Mouse (Mus musculus): ENCODE data around the gene Cdh18. TPM values are rescaled to one million over a fixed set of nuclear protein-coding genes. Genes with fewer than 3 reads are reported as not detected.

The Cdh18 gene
- total RNA-seq, 2 experiments from 2014 or later: not detected

DNA sequence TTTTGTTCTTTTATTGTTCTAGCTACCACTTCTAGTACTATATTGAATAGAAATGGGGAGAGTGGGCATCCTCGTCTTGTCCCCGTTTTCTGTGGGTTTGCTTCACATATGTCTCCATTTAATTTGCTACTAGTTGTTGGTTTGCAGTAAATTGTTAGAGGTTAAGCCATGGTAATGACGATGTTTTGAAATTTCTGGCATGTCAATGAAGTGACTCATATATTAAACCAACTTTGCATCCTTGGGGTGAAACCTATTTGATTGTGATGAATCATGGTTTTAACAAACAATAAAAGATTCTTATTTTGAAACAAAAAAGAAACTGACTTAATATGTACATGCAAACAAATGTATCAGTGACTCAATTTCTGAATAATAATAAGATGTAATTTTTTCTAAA is 817.5 kb downstream of the Cdh18 start:
- H3K27ac ChIP-seq: no peak overlapping the region
- intact Hi-C loops (cut with DNase I): no loop called here
- H3K4me3 ChIP-seq: no peak overlapping the region
- DNase-seq: no peak
- TF ChIP-seq CTCF (IDR thresholded peaks at IDR 0.05): no peak

DNA sequence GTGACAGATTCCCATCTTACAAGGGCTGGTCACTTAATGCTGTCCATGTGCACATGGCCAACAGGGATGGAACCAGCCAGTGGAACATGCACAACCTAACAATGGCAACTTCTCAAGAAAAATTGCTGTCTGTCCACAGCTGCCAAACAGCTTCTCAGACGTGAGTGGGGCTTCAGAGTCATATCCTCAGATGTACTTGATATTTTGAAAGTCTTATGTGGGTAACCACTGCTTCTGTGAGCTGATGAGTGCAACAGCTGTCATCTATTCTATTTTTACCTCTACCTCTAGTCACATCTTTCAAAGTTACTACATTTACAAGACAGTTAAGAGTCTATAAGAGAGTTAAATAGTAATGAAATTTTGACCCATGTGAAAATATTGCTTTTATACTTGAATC is 818.9 kb downstream of the Cdh18 start:
- DNase-seq: no peak
- Histone ChIP-seq H3K27ac (no peak overlapping the region), H3K4me3 (no peak overlapping the region)
- no peak for TF ChIP-seq CTCF (IDR thresholded peaks at IDR 0.05)
- intact Hi-C loops (cut with DNase I): no loop called here

- Histone ChIP-seq H3K4me3 (no peak overlapping the region), H3K27ac (no peak overlapping the region)
- DNase-seq: no peak
- TF ChIP-seq CTCF (IDR thresholded peaks at IDR 0.05): no peak
- intact Hi-C loops (cut with DNase I): no loop called here
Measured at GRCm38 (mm10) chr15:23378016-23378750, 829.4 kb downstream of the Cdh18 start.

DNA sequence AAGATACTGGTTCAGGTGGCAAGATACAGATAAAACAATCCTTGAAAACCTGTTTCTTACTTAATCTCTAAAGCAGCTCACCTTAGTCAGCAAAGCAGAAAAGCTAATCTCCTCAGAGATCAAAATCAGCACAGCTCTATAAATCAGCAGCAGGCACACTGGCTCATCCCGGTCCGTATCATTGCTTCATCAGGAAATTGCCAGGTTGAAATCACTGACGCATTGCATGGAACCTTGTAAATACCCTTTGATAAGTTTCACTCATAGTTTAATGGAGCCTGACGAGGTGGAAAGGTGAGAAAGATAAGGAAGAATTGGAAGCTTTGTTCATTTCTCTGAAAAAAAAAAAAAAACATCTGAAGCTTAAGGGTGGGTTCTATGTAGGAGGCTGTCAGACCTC is 837.0 kb downstream of the Cdh18 start:
- no peak overlapping the region for H3K27ac ChIP-seq
- no peak for TF ChIP-seq CTCF (IDR thresholded peaks at IDR 0.05)
- no peak overlapping the region for H3K4me3 ChIP-seq
- intact Hi-C loops (cut with DNase I): no loop called here
- DNase-seq: no peak

GRCm38 (mm10) chr15:23396646-23397045 is 847.8 kb downstream of the Cdh18 start:
- H3K27ac ChIP-seq: no peak overlapping the region
- no peak for TF ChIP-seq CTCF (IDR thresholded peaks at IDR 0.05)
- no peak for DNase-seq
- H3K4me3 ChIP-seq: no peak overlapping the region
- intact Hi-C loops (cut with DNase I): no loop called here

DNA sequence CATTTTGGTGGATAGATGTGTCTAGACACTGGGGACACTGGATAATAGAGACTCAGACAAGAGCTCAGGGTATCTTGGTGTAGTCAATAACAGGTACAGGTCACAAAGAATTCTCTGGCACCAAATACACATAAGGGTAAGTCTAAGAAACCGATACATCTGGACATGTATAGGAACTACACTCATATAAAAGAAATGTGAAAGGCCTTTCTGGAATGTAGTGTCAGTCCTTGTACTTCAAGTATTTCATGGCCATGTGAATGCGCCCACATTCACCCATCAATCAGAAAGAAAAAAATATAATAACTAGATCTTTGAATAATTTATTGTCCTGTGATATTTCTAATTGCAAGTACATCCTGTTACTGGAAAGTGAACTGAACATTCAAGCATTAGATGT is 855.0 kb downstream of the Cdh18 start:
- H3K4me3 ChIP-seq: no peak overlapping the region
- DNase-seq: no peak
- H3K27ac ChIP-seq: no peak overlapping the region
- intact Hi-C loops (cut with DNase I): no loop called here
- no peak for TF ChIP-seq CTCF (IDR thresholded peaks at IDR 0.05)

DNA sequence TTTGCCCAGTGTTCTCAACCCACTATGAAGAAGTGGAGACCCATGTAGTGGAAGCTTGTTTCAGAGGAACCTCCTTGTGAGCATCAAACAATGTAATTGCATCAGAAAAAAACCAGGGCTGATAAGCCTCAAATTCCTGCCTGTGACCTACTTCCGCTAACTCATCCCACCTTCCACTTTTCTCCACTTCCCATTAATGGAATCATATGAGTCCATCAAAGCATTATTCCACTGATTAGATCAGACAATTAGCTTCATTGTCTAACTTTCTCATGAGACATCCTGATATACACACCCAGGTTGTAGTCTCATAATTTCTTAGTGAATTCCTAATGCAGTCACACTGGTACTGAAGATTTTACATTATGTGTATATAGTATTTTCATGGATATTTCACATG is 859.4 kb downstream of the Cdh18 start:
- no peak overlapping the region for H3K27ac ChIP-seq
- TF ChIP-seq CTCF (IDR thresholded peaks at IDR 0.05): no peak

GRCm38 (mm10) chr15:23416450-23417080 is 867.7 kb downstream of the Cdh18 start:
- Histone ChIP-seq H3K27ac (no peak overlapping the region), H3K4me3 (no peak overlapping the region)
- intact Hi-C loops (cut with DNase I): no loop called here

More for the DNA sequence above, 859.4 kb downstream of the Cdh18 start:
- no peak overlapping the region for H3K4me3 ChIP-seq
- intact Hi-C loops (cut with DNase I): no loop called here
- DNase-seq: no peak

DNA sequence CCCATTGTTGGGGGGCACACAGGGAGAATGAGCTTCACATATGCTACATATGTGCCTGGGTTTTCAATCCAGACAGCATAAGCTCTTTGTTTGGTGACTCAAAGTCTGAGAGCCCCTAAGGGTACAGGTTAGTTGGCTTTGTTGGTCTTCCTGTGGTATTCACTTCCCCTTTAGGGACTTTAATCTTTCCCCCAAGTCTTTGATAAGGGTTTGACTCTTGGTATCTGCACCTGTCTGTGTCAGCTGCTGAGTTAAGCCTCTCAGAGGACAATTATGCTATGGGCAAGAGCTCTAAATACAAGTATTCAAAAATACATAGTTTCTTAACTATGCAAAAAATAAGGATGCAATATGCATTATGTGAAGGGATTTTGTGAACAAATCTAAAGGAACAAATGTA is 869.3 kb downstream of the Cdh18 start:
- TF ChIP-seq CTCF (IDR thresholded peaks at IDR 0.05): no peak
- Histone ChIP-seq H3K27ac (no peak overlapping the region), H3K4me3 (no peak overlapping the region)
- intact Hi-C loops (cut with DNase I): no loop called here
- DNase-seq: no peak

More at GRCm38 (mm10) chr15:23416450-23417080, 867.7 kb downstream of the Cdh18 start:
- no peak for DNase-seq
- no peak for TF ChIP-seq CTCF (IDR thresholded peaks at IDR 0.05)

DNA sequence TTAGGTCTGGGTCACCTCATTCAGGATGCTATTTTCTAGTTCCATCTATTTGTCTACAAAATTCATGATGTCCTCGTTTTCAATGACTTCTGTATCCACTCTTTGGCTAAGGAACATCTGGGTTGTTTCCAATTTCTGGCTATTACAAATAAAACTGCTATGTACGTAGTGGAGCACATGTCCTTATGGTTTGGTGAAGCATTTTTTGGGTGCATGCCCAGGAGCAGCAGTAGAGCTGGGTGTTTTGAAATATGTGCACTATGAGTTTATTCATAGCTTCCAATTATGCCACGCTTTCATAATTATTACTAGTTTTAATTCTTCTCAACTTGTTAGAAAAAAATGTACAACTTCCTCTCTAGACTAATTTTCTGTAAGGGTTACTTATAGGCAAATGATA is 871.2 kb downstream of the Cdh18 start:
- intact Hi-C loops (cut with DNase I): no loop called here
- H3K4me3 ChIP-seq: no peak overlapping the region
- no peak overlapping the region for H3K27ac ChIP-seq
- TF ChIP-seq CTCF (IDR thresholded peaks at IDR 0.05): no peak
- DNase-seq: no peak

GRCm38 (mm10) chr15:23430021-23430420 is 881.2 kb downstream of the Cdh18 start:
- no peak overlapping the region for H3K27ac ChIP-seq
- TF ChIP-seq CTCF (IDR thresholded peaks at IDR 0.05): no peak
- intact Hi-C loops (cut with DNase I): no loop called here
- DNase-seq: no peak
- H3K4me3 ChIP-seq: no peak overlapping the region

DNA sequence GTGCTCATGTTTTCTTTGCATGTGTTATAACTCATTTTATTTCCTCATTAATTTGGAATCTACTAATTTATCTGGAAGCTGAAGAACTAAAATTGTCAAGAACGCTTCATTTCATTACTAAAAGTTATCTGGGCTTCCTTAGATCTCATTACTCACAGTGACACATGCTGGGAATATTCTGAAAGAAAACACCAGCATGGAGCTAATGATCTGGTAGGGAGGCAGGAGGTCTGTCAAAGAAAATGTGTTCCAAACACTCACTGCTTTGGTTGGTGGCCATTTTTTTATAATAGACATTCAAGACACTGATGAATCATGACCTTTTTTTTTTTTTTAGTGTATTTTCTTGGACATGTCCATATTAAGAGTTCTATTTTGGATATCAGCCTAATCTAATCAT is 899.7 kb downstream of the Cdh18 start:
- no peak for TF ChIP-seq CTCF (IDR thresholded peaks at IDR 0.05)
- DNase-seq: no peak
- intact Hi-C loops (cut with DNase I): no loop called here
- Histone ChIP-seq H3K4me3 (no peak overlapping the region), H3K27ac (no peak overlapping the region)

- DNase-seq: no peak
- intact Hi-C loops (cut with DNase I): no loop called here
- no peak for TF ChIP-seq CTCF (IDR thresholded peaks at IDR 0.05)
- Histone ChIP-seq H3K4me3 (no peak overlapping the region), H3K27ac (no peak overlapping the region)
Measured at GRCm38 (mm10) chr15:23452098-23452625, 903.3 kb downstream of the Cdh18 start.

DNA sequence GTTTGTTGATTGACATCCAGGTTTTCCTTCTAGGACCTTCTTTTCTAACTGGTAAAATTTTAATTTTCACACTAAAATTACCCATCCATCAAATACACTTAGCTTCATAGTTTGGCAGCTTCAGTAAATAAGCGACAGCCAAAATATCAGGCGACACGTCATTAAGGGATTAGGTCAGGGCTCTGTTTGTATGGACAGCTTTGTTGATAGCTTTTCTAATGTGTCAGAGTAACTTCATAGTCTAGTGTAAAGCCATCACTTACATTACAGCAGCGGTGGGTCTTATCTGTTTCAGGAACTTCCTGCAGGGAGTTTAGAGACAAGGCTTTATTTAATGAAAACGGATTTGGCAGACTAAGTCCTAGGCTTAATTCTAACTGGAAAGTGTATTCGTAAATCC is 904.5 kb downstream of the Cdh18 start:
- no peak for DNase-seq
- Histone ChIP-seq H3K4me3 (no peak overlapping the region), H3K27ac (no peak overlapping the region)
- intact Hi-C loops (cut with DNase I): no loop called here
- no peak for TF ChIP-seq CTCF (IDR thresholded peaks at IDR 0.05)

Data from gastrocnemius, adult 2 months (tissue).